Mouse (Mus musculus) layer of hippocampus, postnatal 10 days (tissue): Measurements from ENCODE around the gene Vmn1r171. TPM values are rescaled to one million over a fixed set of nuclear protein-coding genes. Genes with fewer than 3 reads are reported as not detected.
"Not testable (repeated sequence)": the region's sequence is repeated elsewhere in the genome, so short reads cannot be mapped to it uniquely, and the experiment has no call there.

ENCODE experiments used
- DNase-seq, 2 experiments: peaks; one replicate each; pipeline ENCODE4 v3.0.0; 2021; ENCODE audit warnings: low spot score in 2 of 2
- long read RNA-seq: library from polyadenylated mRNA; stranded (forward); transcript quantifications from one replicate; pipeline ENCODE4 v2.0.0, GENCODE M21; 2023
- total RNA-seq, 2 experiments: library from RNA; stranded (reverse); gene quantifications; 2 replicates each; pipeline ENCODE4 v1.2.3; 2021

The Vmn1r171 gene
- not detected for total RNA-seq
- long read RNA-seq = 0 reads

- no peak for DNase-seq
These were observed at the start of gene Vmn1r171 for GRCm38 (mm10) chr7:23630422-23630821. TSS of gene Vmn1r171 (plus strand) at chr7:23630722.

GRCm38 (mm10) chr7:23605875-23606274, 24.6 kb upstream of the Vmn1r171 start, which contains the start of gene Vmn1r170:
TSS of gene Vmn1r170 (plus strand) at chr7:23606175.
- not testable (repeated sequence) for DNase-seq

GRCm38 (mm10) chr7:23658016-23658415, 27.5 kb downstream of the Vmn1r171 start, which contains the start of gene Vmn1r172:
TSS of gene Vmn1r172 (plus strand) at chr7:23658316.
- no peak for DNase-seq

Other genes starting within 250 kb of the Vmn1r171 start
- not detected for gene Nlrp5, start 244.8 kb upstream of the Vmn1r171 start, total RNA-seq
- not detected for gene Vmn1r167, start 123.5 kb upstream of the Vmn1r171 start, total RNA-seq
- not detected for gene Vmn1r168, start 91.0 kb upstream of the Vmn1r171 start, total RNA-seq
- gene Vmn1r169, start 55.2 kb upstream of the Vmn1r171 start, total RNA-seq = not detected
- not detected for gene Vmn1r170, start 24.5 kb upstream of the Vmn1r171 start, total RNA-seq
- gene Vmn1r172, start 27.6 kb downstream of the Vmn1r171 start, total RNA-seq = not detected
- gene Vmn1r173, start 70.0 kb downstream of the Vmn1r171 start, total RNA-seq = not detected
- not detected for gene Vmn1r174, start 121.5 kb downstream of the Vmn1r171 start, total RNA-seq
- gene Vmn1r175, start 179.9 kb downstream of the Vmn1r171 start, total RNA-seq = not detected
- not detected for gene Vmn1r176, start 206.7 kb downstream of the Vmn1r171 start, total RNA-seq
- not detected for gene Vmn1r177, start 235.7 kb downstream of the Vmn1r171 start, total RNA-seq